Comparison of ENCODE assay signal across 9 mouse cellular contexts in the genomic region with DNA sequence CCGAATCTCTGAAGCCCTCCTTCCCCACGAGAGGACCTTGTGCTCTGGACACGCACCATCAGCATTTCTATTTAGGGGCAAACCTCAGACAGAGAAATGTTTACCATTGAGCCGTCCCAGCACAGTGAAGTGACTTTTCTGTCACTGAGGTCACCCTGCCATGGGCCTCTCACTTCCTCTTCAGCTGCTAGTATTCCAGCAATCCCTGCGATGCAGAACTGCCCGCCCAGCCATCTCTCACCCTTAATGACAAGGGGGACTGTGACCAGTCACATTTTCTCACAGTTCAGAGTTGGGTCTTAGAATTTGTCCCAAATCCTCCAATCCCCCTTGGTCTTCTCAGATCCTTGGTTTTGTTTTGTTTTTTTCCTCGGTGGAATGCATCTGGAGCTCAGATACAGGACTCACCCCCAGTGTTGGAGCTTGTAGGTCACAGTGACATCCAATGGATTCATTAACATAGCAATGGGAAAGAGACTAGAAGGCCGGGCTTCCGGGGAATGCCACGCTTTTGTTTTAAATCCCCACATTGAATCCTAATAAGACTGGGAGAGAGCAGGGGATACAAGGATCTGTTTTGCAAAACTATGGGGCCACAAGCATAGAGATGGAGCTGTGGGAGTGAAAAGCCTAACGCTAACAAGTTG. TPM values are rescaled to one million over a fixed set of nuclear protein-coding genes. Genes with fewer than 3 reads are reported as not detected.
DNase-seq lines count a peak whose midpoint lies in the region; ATAC-seq and TF ChIP-seq lines count a peak whose summit lies in the region.
"Had no signal": no experiment of that assay in that cellular context is flagged by ENCODE, and none has a peak within 500 bp of the region (broad histone marks: within the 10 kb centered on the region; RNA-seq: fewer than 3 reads in every experiment).

No protein-coding gene starts in this region.

- ATAC-seq in embryonic facial prominence, embryonic 11.5 days (replicated peaks; ENCODE audit: insufficient number of reproducible peaks, low FRiP score, low TSS enrichment, low read depth) = no peak
- no peak for ATAC-seq in limb, embryonic 11.5 days (ENCODE audit: insufficient number of reproducible peaks, low FRiP score, low TSS enrichment, low read depth)
- ATAC-seq in stomach, embryonic 16.5 days (ENCODE audit: insufficient read depth, low FRiP score) = 0 out of 2 replicates have a peak, but pooled peaks have one; percentile 52
- no peak for ATAC-seq in megakaryocyte-erythroid progenitor cell, adult 5-6 weeks (replicated peaks; ENCODE audit: low FRiP score, low TSS enrichment, poor library complexity, severe bottlenecking)
- no peak for ATAC-seq in activated CD4-positive, CD25-positive, alpha-beta regulatory T cell, adult 4 months
- ATAC-seq: Patski had no signal

- WGBS in embryonic facial prominence, embryonic 11.5 days = 10% methylated on average over 11 of the region's 11 CpGs
- WGBS in limb, embryonic 11.5 days = 21% methylated on average over 11 of the region's 11 CpGs
- 24% methylated on average over 11 of the region's 11 CpGs for WGBS in stomach, embryonic 16.5 days

- H3K27me3 ChIP-seq in E14TG2a.4 (ENCODE audit: insufficient read depth, low read length) = no peaks in the 10 kb centered on the region
- H3K27me3 ChIP-seq in embryonic facial prominence, embryonic 11.5 days (ENCODE audit: control insufficient read depth, insufficient read depth, low read length) = no peaks in the 10 kb centered on the region
- H3K27me3 ChIP-seq in limb, embryonic 11.5 days (ENCODE audit: control insufficient read depth, insufficient read depth, low read length) = no peaks in the 10 kb centered on the region
- H3K27me3 ChIP-seq in stomach, embryonic 16.5 days (ENCODE audit: control insufficient read depth, insufficient read depth, low read length) = no peaks in the 10 kb centered on the region
- H3K27me3 ChIP-seq: Patski had no signal

- peak overlapping the region; percentile 1; the same call in 1 of the 2 replicates for H3K4me2 ChIP-seq in embryonic facial prominence, embryonic 11.5 days (ENCODE audit: low read depth, low read length)
- no peak overlapping the region for H3K4me2 ChIP-seq in limb, embryonic 11.5 days (ENCODE audit: low read depth, severe bottlenecking)
- H3K4me2 ChIP-seq in stomach, embryonic 16.5 days (ENCODE audit: low read depth, low read length) = no peak overlapping the region

- 0 out of 2 replicates have a peak overlapping the region, but pooled peaks have one; percentile 19 for H3K9ac ChIP-seq in embryonic facial prominence, embryonic 11.5 days (replicated peaks; ENCODE audit: low read length)
- no peak overlapping the region for H3K9ac ChIP-seq in limb, embryonic 11.5 days (ENCODE audit: low read length)
- no peak overlapping the region for H3K9ac ChIP-seq in stomach, embryonic 16.5 days (ENCODE audit: low read length)

- DNase-seq in kidney, adult 11 months = peak; percentile 12
- DNase-seq in kidney, postnatal 25 days = no peak
- DNase-seq in embryonic facial prominence, embryonic 11.5 days (ENCODE audit: low spot score) = peak; percentile 33
- DNase-seq in limb, embryonic 11.5 days (ENCODE audit: low spot score) = peak; percentile 53

- H3K27ac ChIP-seq in embryonic facial prominence, embryonic 11.5 days (replicated peaks; ENCODE audit: low read depth, low read length) = no peak overlapping the region
- H3K27ac ChIP-seq in limb, embryonic 11.5 days (replicated peaks; ENCODE audit: low read depth, low read length) = no peak overlapping the region
- H3K27ac ChIP-seq in stomach, embryonic 16.5 days (ENCODE audit: low read length) = peak overlapping the region; percentile 44

- peaks cover 39% of the 10 kb centered on the region for H3K36me3 ChIP-seq in E14TG2a.4 (ENCODE audit: insufficient read depth, low read length)
- no peaks in the 10 kb centered on the region for H3K36me3 ChIP-seq in embryonic facial prominence, embryonic 11.5 days (replicated peaks; ENCODE audit: control insufficient read depth, insufficient read depth, low read depth, low read length)
- no peaks in the 10 kb centered on the region for H3K36me3 ChIP-seq in limb, embryonic 11.5 days (ENCODE audit: control insufficient read depth, insufficient read depth, low read length)
- H3K36me3 ChIP-seq in stomach, embryonic 16.5 days (ENCODE audit: control insufficient read depth, insufficient read depth, low read length) = no peaks in the 10 kb centered on the region

- H3K4me1 ChIP-seq in E14TG2a.4 (replicated peaks; ENCODE audit: low read depth, low read length) = peaks cover 78% of the 10 kb centered on the region
- peaks cover 5% of the 10 kb centered on the region; the same call in 1 of the 2 replicates for H3K4me1 ChIP-seq in embryonic facial prominence, embryonic 11.5 days (ENCODE audit: control insufficient read depth, insufficient read depth, low read length)
- peaks cover 16% of the 10 kb centered on the region for H3K4me1 ChIP-seq in limb, embryonic 11.5 days (ENCODE audit: control insufficient read depth, insufficient read depth, low read length)
- H3K4me1 ChIP-seq in stomach, embryonic 16.5 days (ENCODE audit: control insufficient read depth, insufficient read depth, low read length) = peaks cover 24% of the 10 kb centered on the region

- peak overlapping the region; percentile 73 for H3K4me3 ChIP-seq in E14TG2a.4 (replicated peaks; ENCODE audit: low read length)
- H3K4me3 ChIP-seq in embryonic facial prominence, embryonic 11.5 days (ENCODE audit: low read depth, low read length) = no peak overlapping the region
- H3K4me3 ChIP-seq in limb, embryonic 11.5 days (ENCODE audit: low read depth, low read length) = no peak overlapping the region
- no peak overlapping the region for H3K4me3 ChIP-seq in stomach, embryonic 16.5 days (replicated peaks; ENCODE audit: low read length)

- H3K9me3 ChIP-seq in E14TG2a.4 (ENCODE audit: low read length) = no peaks in the 10 kb centered on the region
- H3K9me3 ChIP-seq in embryonic facial prominence, embryonic 11.5 days (replicated peaks; ENCODE audit: control insufficient read depth, low read length) = no peaks in the 10 kb centered on the region
- no peaks in the 10 kb centered on the region for H3K9me3 ChIP-seq in limb, embryonic 11.5 days (ENCODE audit: control insufficient read depth, low read length)
- H3K9me3 ChIP-seq in stomach, embryonic 16.5 days (replicated peaks; ENCODE audit: control insufficient read depth, low read length) = no peaks in the 10 kb centered on the region

- TF ChIP-seq CTCF in E14TG2a.4 (conservative IDR thresholded peaks at IDR 0.05; ENCODE audit: low read length) = no peak

RNA-seq across cellular contexts. Expression of gene Itga6, which starts 0.4 kb away (rescaled TPM):
- 40.4 and 45.0 TPM in 2 replicates for polyA plus RNA-seq in embryonic facial prominence, embryonic 11.5 days (2014; fragmentation: Nextera tagmentation; extraction: Ambion mirVana)
- 28.0 and 31.2 TPM in 2 replicates for polyA plus RNA-seq in limb, embryonic 11.5 days (2014; fragmentation: Nextera tagmentation; extraction: Ambion mirVana)
- polyA plus RNA-seq in stomach, embryonic 16.5 days (2015; fragmentation: Nextera tagmentation; extraction: Ambion mirVana) = 40.7 and 47.1 TPM in 2 replicates
- 20.3 and 21.2 TPM in 2 replicates for total RNA-seq in megakaryocyte-erythroid progenitor cell, adult 5-6 weeks (2014; fragmentation: Nextera tagmentation)
- total RNA-seq in megakaryocyte-erythroid progenitor cell, adult 5-6 weeks (2017) = 30.4 and 45.3 TPM in 2 replicates
- 10 to 100 TPM; 43.6 to 60.4 TPM for polyA plus RNA-seq in activated CD4-positive, CD25-positive, alpha-beta regulatory T cell, adult 4 months (2017; shearing (Covaris generic))

Comparison
In these comparisons a context has a peak if more than half of its experiments do, and no peak if none do; other contexts are left out.
1. DNase-seq: peak in kidney, adult 11 months (single experiment), embryonic facial prominence, embryonic 11.5 days (single experiment) and limb, embryonic 11.5 days (single experiment); none in kidney, postnatal 25 days (0 of 2).